Mouse (Mus musculus) brain, embryonic 14.5 days (tissue): ENCODE measurements around the gene Gm4131.

Experiments used
- CTCF ChIP-seq: fragments of 200-500 bp; IDR thresholded peaks from 2 replicates; pipeline ENCODE4 v1.5.1; 2012; ENCODE audit warnings: inconsistent platforms, mild to moderate bottlenecking, moderate library complexity, borderline replicate concordance; ENCODE audit not compliant: insufficient read depth, insufficient read length; ENCODE audit errors: extremely low read depth
- POLR2A ChIP-seq: fragments of 200-500 bp; IDR thresholded peaks from 2 replicates; pipeline ENCODE4 v1.6.1; 2012; ENCODE audit warnings: mild to moderate bottlenecking, inconsistent platforms, borderline replicate concordance; ENCODE audit not compliant: poor library complexity, insufficient read depth, insufficient read length, severe bottlenecking; ENCODE audit errors: extremely low read depth

DNA sequence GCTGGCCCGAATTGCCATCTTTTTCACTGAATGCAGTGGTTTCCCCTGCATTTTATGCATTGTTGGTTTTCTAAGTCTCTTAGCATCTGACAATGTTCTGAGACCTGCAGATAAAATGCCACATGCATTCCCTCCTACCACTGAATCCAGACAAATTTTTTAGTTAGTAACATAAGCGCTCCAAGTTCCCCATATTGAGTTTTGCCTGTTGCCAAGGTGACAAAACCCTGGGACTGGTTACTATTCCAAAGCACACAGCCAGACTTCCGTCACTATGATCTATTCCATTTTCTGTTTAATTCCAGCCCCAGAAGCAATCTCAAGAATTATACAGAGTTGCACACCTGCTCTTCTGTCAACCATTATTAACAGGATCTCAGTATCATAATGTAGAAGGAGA is 26.9 kb downstream of the Gm4131 start:
- TF ChIP-seq CTCF (no peak), POLR2A (no peak)
